Mouse (Mus musculus) CH12.LX (cell line): ENCODE data around the gene Macrod2. TPM values are rescaled to one million over a fixed set of nuclear protein-coding genes. Genes with fewer than 3 reads are reported as not detected.

Experiments
- DNase-seq: peaks from one replicate; pipeline ENCODE4 v3.0.0-alpha.2; 2013; ENCODE audit errors: extremely low read depth
- H3K27ac ChIP-seq: 2 replicates; pipeline ENCODE4 v1.5.1; 2012; ENCODE audit warnings: low read depth, mild to moderate bottlenecking, control low read depth, moderate library complexity; ENCODE audit not compliant: insufficient read depth
- H3K27me3 ChIP-seq: replicated peaks from 2 replicates; pipeline ENCODE3; 2012; ENCODE audit warnings: inconsistent platforms
- H3K36me3 ChIP-seq, 2 experiments: replicated peaks in 1 of 2; 2 replicates each; pipeline versions ENCODE3 to v1.6.1; 2012; ENCODE audit warnings: inconsistent platforms in 1 of 2, low read length in 1 of 2, mild to moderate bottlenecking in 1 of 2, mixed read lengths in 1 of 2, moderate library complexity in 1 of 2; ENCODE audit not compliant: control insufficient read depth in 1 of 2, insufficient read depth in 1 of 2
- H3K4me1 ChIP-seq, 2 experiments: 2 replicates each; pipeline ENCODE4 v1.6.1; 2012; ENCODE audit warnings: inconsistent platforms in 1 of 2, moderate library complexity in 1 of 2; ENCODE audit not compliant: insufficient read depth in 2 of 2, control insufficient read depth in 1 of 2
- H3K4me2 ChIP-seq: 2 replicates; pipeline ENCODE4 v1.6.1; 2012; ENCODE audit warnings: low read depth, mild to moderate bottlenecking, control low read depth; ENCODE audit not compliant: poor library complexity, insufficient read depth, severe bottlenecking
- H3K4me3 ChIP-seq, 3 experiments: fragments of 150-350 bp in 1 of 3; sonication (generic) in 1 of 3; replicated peaks in 1 of 3; 2 replicates each; pipeline versions ENCODE3 to v1.5.1; 2011 to 2012; ENCODE audit warnings: low read depth in 2 of 3, low read length in 2 of 3, mild to moderate bottlenecking in 2 of 3, moderate library complexity in 2 of 3, control low read depth in 1 of 3, improper control_type of control experiment in 1 of 3, inconsistent platforms in 1 of 3, mixed read lengths in 1 of 3; ENCODE audit not compliant: poor library complexity in 1 of 3
- H3K79me2 ChIP-seq: replicated peaks from 2 replicates; pipeline ENCODE4 v1.6.1; 2012; ENCODE audit warnings: mild to moderate bottlenecking, moderate library complexity; ENCODE audit not compliant: control insufficient read depth, poor library complexity, insufficient read depth, severe bottlenecking; ENCODE audit errors: extremely low read depth
- H3K9ac ChIP-seq: 2 replicates; pipeline ENCODE4 v1.6.1; 2012; ENCODE audit warnings: low read depth, mild to moderate bottlenecking, control low read depth, moderate library complexity; ENCODE audit not compliant: insufficient read depth
- H3K9me3 ChIP-seq: replicated peaks from 2 replicates; pipeline ENCODE3; 2012; ENCODE audit warnings: low read length, inconsistent platforms, mixed read lengths
- BHLHE40 ChIP-seq: IDR thresholded peaks from 2 replicates; pipeline ENCODE4 v1.6.1; 2011; ENCODE audit warnings: mild to moderate bottlenecking, low read depth, low read length, improper control_type of control experiment
- CHD1 ChIP-seq: IDR thresholded peaks from 2 replicates; pipeline ENCODE4 v1.6.1; 2012; ENCODE audit warnings: low read depth, low read length, improper control_type of control experiment, inconsistent platforms
- CHD2 ChIP-seq: IDR thresholded peaks from 2 replicates; pipeline ENCODE4 v1.6.1; 2011; ENCODE audit warnings: low read length, improper control_type of control experiment
- IRF4 ChIP-seq: IDR thresholded peaks from 2 replicates; pipeline ENCODE4 v1.6.1; 2014; ENCODE audit warnings: low read depth, mild to moderate bottlenecking, inconsistent platforms, low read length, improper control_type of control experiment
- JUND ChIP-seq: conservative IDR thresholded peaks from 2 replicates; pipeline ENCODE4 v1.6.1; 2011; ENCODE audit warnings: low read depth, low read length, improper control_type of control experiment
- KAT2A ChIP-seq: IDR thresholded peaks from 2 replicates; pipeline ENCODE4 v1.6.1; 2012; ENCODE audit warnings: low read length, improper control_type of control experiment, inconsistent platforms; ENCODE audit not compliant: insufficient replicate concordance
- MAFK ChIP-seq: IDR thresholded peaks from 2 replicates; pipeline ENCODE4 v1.6.1; 2011; ENCODE audit warnings: low read length, improper control_type of control experiment; ENCODE audit not compliant: insufficient replicate concordance
- MAX ChIP-seq: IDR thresholded peaks from 2 replicates; pipeline ENCODE4 v1.6.1; 2011; ENCODE audit warnings: low read length, improper control_type of control experiment
- POLR2A ChIP-seq: IDR thresholded peaks from 2 replicates; pipeline ENCODE4 v1.6.1; 2011; ENCODE audit warnings: low read depth, mild to moderate bottlenecking, improper control_type of control experiment, low read length
- SIN3A ChIP-seq: IDR thresholded peaks from 2 replicates; pipeline ENCODE4 v1.6.1; 2012; ENCODE audit warnings: low read length, improper control_type of control experiment, inconsistent platforms
- TCF12 ChIP-seq: IDR thresholded peaks from 2 replicates; pipeline ENCODE4 v1.6.1; 2014; ENCODE audit warnings: low read depth, mild to moderate bottlenecking, inconsistent platforms, low read length, improper control_type of control experiment
- UBTF ChIP-seq: IDR thresholded peaks from 2 replicates; pipeline ENCODE4 v1.6.1; 2012; ENCODE audit warnings: low read depth, mild to moderate bottlenecking, inconsistent platforms, low read length, improper control_type of control experiment, moderate library complexity
- USF1 ChIP-seq: IDR thresholded peaks from 2 replicates; pipeline ENCODE4 v1.6.1; 2014; ENCODE audit warnings: low read depth, mild to moderate bottlenecking, inconsistent platforms, low read length, improper control_type of control experiment
- USF2 ChIP-seq: conservative IDR thresholded peaks from 2 replicates; pipeline ENCODE4 v1.6.1; 2011; ENCODE audit warnings: low read depth, low read length, improper control_type of control experiment
- ZC3H11A ChIP-seq: IDR thresholded peaks from 2 replicates; pipeline ENCODE4 v1.6.1; 2012; ENCODE audit warnings: low read depth, mild to moderate bottlenecking, inconsistent platforms, low read length, improper control_type of control experiment
- ZKSCAN1 ChIP-seq: IDR thresholded peaks from 2 replicates; pipeline ENCODE4 v1.6.1; 2012; ENCODE audit warnings: low read depth, inconsistent platforms, low read length, improper control_type of control experiment, borderline replicate concordance
- ZNF384 ChIP-seq: IDR thresholded peaks from 2 replicates; pipeline ENCODE4 v1.6.1; 2012; ENCODE audit warnings: low read depth, low read length, improper control_type of control experiment, inconsistent platforms
- dilution Hi-C: fragments of 300-500 bp; cut with MboI; formaldehyde crosslinking; loops from 2 replicates; pipeline ENCODE4 v1.14.3; 2020; ENCODE audit warnings: low sequenced_read_pairs; ENCODE audit not compliant: extremely low pct_unique_long_range_greater_than_20kb, extremely low pct_ligation_motif_present
- in situ Hi-C: fragments of 300-500 bp; cut with MboI; formaldehyde crosslinking; loops from 3 replicates; pipeline ENCODE4 v1.14.3; 2019; ENCODE audit warnings: low sequenced_read_pairs, low pct_ligation_motif_present, low pct_unique_long_range_greater_than_20kb, mixed read lengths
- polyA plus RNA-seq: library from polyadenylated mRNA; unstranded; fragments of >175 nt; gene quantifications from 2 replicates; pipeline ENCODE4 v1.2.1, GENCODE M21; 2012; ENCODE audit warnings: low read depth; ENCODE audit not compliant: insufficient read length
- total RNA-seq, 2 experiments: library from RNA; depleted of rRNA; stranded (reverse); fragments of 300-350 nt in 1 of 2; fragments of >200 nt in 1 of 2; gene quantifications; 2 replicates each; pipeline ENCODE4 v1.2.3; 2012 to 2014

Gene Macrod2
- total and polyA plus RNA-seq, 3 experiments: not detected

DNA sequence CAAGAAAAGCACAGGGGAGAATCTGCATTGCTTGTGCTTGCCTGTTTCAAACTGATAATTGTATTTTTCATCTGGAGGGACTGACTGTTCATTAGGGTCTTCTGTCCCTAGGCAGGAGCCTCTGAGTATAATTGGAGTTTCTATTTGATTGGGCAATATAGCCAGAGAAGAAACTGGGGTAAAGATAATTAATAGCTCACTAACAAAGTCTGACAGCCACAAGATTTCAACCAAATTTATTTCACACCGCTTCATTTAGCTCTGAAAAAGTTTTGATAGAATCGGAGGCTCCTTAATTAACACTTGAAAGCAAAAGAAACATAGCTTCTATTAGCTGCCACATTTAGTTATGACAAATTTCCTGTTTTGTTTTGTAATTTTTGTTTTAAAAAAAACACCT lies 274.0 kb downstream of the Macrod2 start:
- no peak overlapping the region for H3K27ac ChIP-seq
- in situ Hi-C loops (no loop called here), dilution Hi-C loops (no loop called here)
- DNase-seq: no peak
- no peak for TF ChIP-seq CHD1
- no peak for TF ChIP-seq ZNF384
- no peak for TF ChIP-seq ZC3H11A
- TF ChIP-seq SIN3A: no peak
- TF ChIP-seq ZKSCAN1: no peak
- no peak for TF ChIP-seq POLR2A
- TF ChIP-seq MAX: no peak
- TF ChIP-seq CHD2: no peak
- TF ChIP-seq KAT2A: no peak
- peaks cover 50% of the 10 kb centered on the region for H3K9me3 ChIP-seq
- H3K27me3 ChIP-seq: no peaks in the 10 kb centered on the region
- no peaks in the 10 kb centered on the region for H3K36me3 ChIP-seq
- no peaks in the 10 kb centered on the region for H3K79me2 ChIP-seq
- H3K4me2 ChIP-seq: no peak overlapping the region
- H3K9ac ChIP-seq: no peak overlapping the region
- H3K4me1 ChIP-seq: no peaks in the 10 kb centered on the region
- no peak overlapping the region for H3K4me3 ChIP-seq

DNA sequence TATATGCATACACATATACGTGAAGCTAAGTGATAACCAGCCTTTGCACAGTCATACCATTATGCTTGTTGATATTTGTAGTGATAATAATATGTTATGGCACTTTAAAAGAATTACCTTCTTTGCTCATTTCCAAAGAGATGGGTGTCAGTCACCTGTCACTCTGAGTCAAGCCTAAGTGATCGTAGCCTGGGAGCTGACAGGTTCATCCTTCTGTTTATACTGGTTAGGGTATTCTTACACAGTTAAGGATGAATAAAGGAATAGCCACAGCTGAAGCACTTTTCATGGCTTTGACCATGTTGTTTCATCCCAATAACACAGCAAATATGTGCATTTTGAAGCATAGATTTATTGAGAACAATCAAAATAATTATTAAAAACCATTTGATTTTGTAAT lies 274.7 kb downstream of the Macrod2 start:
- Histone ChIP-seq H3K4me3 (no peak overlapping the region), H3K27me3 (no peaks in the 10 kb centered on the region)
- TF ChIP-seq UBTF (no peak), USF1 (no peak), USF2 (no peak), CHD1 (no peak), MAX (no peak), BHLHE40 (no peak)
- TF ChIP-seq, all 38 proteins: peak for 0
- no peaks in the 10 kb centered on the region for H3K4me1 ChIP-seq
- H3K9me3 ChIP-seq: peaks cover 50% of the 10 kb centered on the region
- no peaks in the 10 kb centered on the region for H3K36me3 ChIP-seq
- no peak overlapping the region for H3K9ac ChIP-seq
- in situ Hi-C loops (no loop called here), dilution Hi-C loops (no loop called here)
- no peak overlapping the region for H3K27ac ChIP-seq
- no peak for DNase-seq
- no peak overlapping the region for H3K4me2 ChIP-seq
- H3K79me2 ChIP-seq: no peaks in the 10 kb centered on the region

DNA sequence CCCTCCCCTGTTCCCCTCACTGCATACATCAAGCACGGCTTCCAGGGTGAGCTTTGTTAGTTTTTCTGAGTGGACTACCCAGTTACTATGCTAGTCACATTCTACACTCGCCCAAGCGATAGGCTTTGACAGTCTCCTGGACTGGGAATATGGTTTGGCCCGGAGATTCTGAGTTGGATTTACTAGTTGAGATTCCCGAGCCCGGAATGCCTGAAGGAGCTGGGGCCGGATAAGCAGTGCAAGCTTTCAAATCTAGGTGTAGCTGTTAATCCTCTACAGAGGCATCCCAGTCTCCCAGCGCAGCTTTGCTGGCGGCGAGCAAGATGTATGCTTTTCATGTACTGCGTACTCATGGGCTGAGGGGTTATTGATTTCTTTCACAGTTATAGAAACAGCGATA lies 275.3 kb downstream of the Macrod2 start:
- H3K27ac ChIP-seq: no peak overlapping the region
- DNase-seq: no peak
- in situ Hi-C loops (no loop called here), dilution Hi-C loops (no loop called here)
- H3K4me1 ChIP-seq: no peaks in the 10 kb centered on the region
- no peaks in the 10 kb centered on the region for H3K79me2 ChIP-seq
- H3K36me3 ChIP-seq: no peaks in the 10 kb centered on the region
- TF ChIP-seq POLR2A (no peak), JUND (no peak), MAX (no peak), MAFK (no peak), TCF12 (no peak), IRF4 (no peak)
- H3K4me3 ChIP-seq: no peak overlapping the region
- no peak overlapping the region for H3K4me2 ChIP-seq
- H3K9ac ChIP-seq: no peak overlapping the region
- H3K9me3 ChIP-seq: peaks cover 54% of the 10 kb centered on the region
- no peaks in the 10 kb centered on the region for H3K27me3 ChIP-seq
